Mouse (Mus musculus): ENCODE measurements around the gene Gm10490. TPM values are rescaled to one million over a fixed set of nuclear protein-coding genes. Genes with fewer than 3 reads are reported as not detected.

Gm10490 gene
- polyA plus RNA-seq, 1 experiment from 2014 or later: not detected

GRCm38 (mm10) chrX:7928270-7928790 is 19.0 kb downstream of the Gm10490 start, which contains the start of gene Eras:
TSS of gene Eras (minus strand) at chrX:7928607.
- ATAC-seq (ENCODE audit: low FRiP score, low read depth): no peak
- Histone ChIP-seq H3K4me2 (replicated peaks) (no peak within 1 kb of the TSS), H3K4me1 (no peaks in the 10 kb centered on the region), H3K9me3 (peaks cover 4% of the 10 kb centered on the region; the same call in 1 of the 2 replicates), H3K36me3 (peaks cover 29% of the 10 kb centered on the region), H3K27ac (no peak within 1 kb of the TSS), H3K27me3 (peaks cover 67% of the 10 kb centered on the region), H3K4me3 (no peak within 1 kb of the TSS), H3K9ac (no peak within 1 kb of the TSS)
- 12% methylated on average over 16 of the region's 19 CpGs for WGBS

- Histone ChIP-seq H3K9me3 (no peaks in the 10 kb centered on the region), H3K27me3 (no peaks in the 10 kb centered on the region), H3K9ac (no peak overlapping the region), H3K27ac (no peak overlapping the region), H3K4me2 (replicated peaks) (no peak overlapping the region), H3K4me3 (no peak overlapping the region), H3K4me1 (no peaks in the 10 kb centered on the region), H3K36me3 (peaks cover 40% of the 10 kb centered on the region)
- no peak for ATAC-seq (ENCODE audit: low FRiP score, low read depth)
- WGBS: 45% methylated on average over 11 of the region's 11 CpGs
Measured at GRCm38 (mm10) chrX:7936874-7937273, 27.5 kb downstream of the Gm10490 start.

- Histone ChIP-seq H3K4me3 (no peak overlapping the region), H3K36me3 (peaks cover 37% of the 10 kb centered on the region), H3K27ac (no peak overlapping the region), H3K9me3 (no peaks in the 10 kb centered on the region), H3K9ac (no peak overlapping the region), H3K4me2 (replicated peaks) (no peak overlapping the region), H3K27me3 (no peaks in the 10 kb centered on the region), H3K4me1 (no peaks in the 10 kb centered on the region)
- no peak for ATAC-seq (ENCODE audit: low FRiP score, low read depth)
- WGBS: 85% methylated on average over 6 of the region's 6 CpGs
Measured at GRCm38 (mm10) chrX:7937667-7938066, 28.3 kb downstream of the Gm10490 start.

GRCm38 (mm10) chrX:7945618-7946017 is 36.3 kb downstream of the Gm10490 start:
- Histone ChIP-seq H3K27me3 (no peaks in the 10 kb centered on the region), H3K4me1 (no peaks in the 10 kb centered on the region), H3K4me3 (no peak overlapping the region), H3K27ac (no peak overlapping the region), H3K36me3 (peaks cover 10% of the 10 kb centered on the region), H3K4me2 (replicated peaks) (no peak overlapping the region), H3K9ac (no peak overlapping the region), H3K9me3 (no peaks in the 10 kb centered on the region)
- ATAC-seq (ENCODE audit: low FRiP score, low read depth): no peak
- WGBS: 69% methylated on average over 8 of the region's 8 CpGs

GRCm38 (mm10) chrX:7947108-7947899 is 38.0 kb downstream of the Gm10490 start, which contains the start of gene Hdac6:
TSS of gene Hdac6 (minus strand) at chrX:7947889.
- no peaks in the 10 kb centered on the region for H3K4me1 ChIP-seq
- peaks cover 4% of the 10 kb centered on the region; the same call in 1 of the 2 replicates for H3K36me3 ChIP-seq
- no peaks in the 10 kb centered on the region for H3K9me3 ChIP-seq
- H3K4me3 ChIP-seq: peak within 1 kb of the TSS; percentile 51
- WGBS: 11% methylated on average over 37 of the region's 37 CpGs
- H3K4me2 ChIP-seq (replicated peaks): peak within 1 kb of the TSS; percentile 64
- H3K27me3 ChIP-seq: no peaks in the 10 kb centered on the region
- peak within 1 kb of the TSS; percentile 48; the same call in 1 of the 2 replicates for H3K27ac ChIP-seq
- peak within 1 kb of the TSS; percentile 65 for H3K9ac ChIP-seq
- ATAC-seq (ENCODE audit: low FRiP score, low read depth): peak; percentile 99

- H3K9ac ChIP-seq: peak overlapping the region; percentile 59
- WGBS: 17% methylated on average over 38 of the region's 38 CpGs
Measured at GRCm38 (mm10) chrX:7947900-7948492, 38.7 kb downstream of the Gm10490 start.

GRCm38 (mm10) chrX:7950091-7950490 is 40.7 kb downstream of the Gm10490 start:
- Histone ChIP-seq H3K36me3 (no peaks in the 10 kb centered on the region), H3K27me3 (no peaks in the 10 kb centered on the region), H3K27ac (no peak overlapping the region), H3K9me3 (no peaks in the 10 kb centered on the region), H3K9ac (no peak overlapping the region), H3K4me2 (replicated peaks) (no peak overlapping the region), H3K4me1 (no peaks in the 10 kb centered on the region), H3K4me3 (no peak overlapping the region)
- ATAC-seq (ENCODE audit: low FRiP score, low read depth): no peak
- 92% methylated on average over 7 of the region's 7 CpGs for WGBS

More at GRCm38 (mm10) chrX:7947900-7948492, 38.7 kb downstream of the Gm10490 start:
- Histone ChIP-seq H3K36me3 (peaks cover 4% of the 10 kb centered on the region; the same call in 1 of the 2 replicates), H3K4me1 (no peaks in the 10 kb centered on the region), H3K4me2 (replicated peaks) (peak overlapping the region; percentile 56), H3K4me3 (peak overlapping the region; percentile 42), H3K9me3 (no peaks in the 10 kb centered on the region), H3K27me3 (no peaks in the 10 kb centered on the region), H3K27ac (peak overlapping the region; percentile 48; the same call in 1 of the 2 replicates)
- ATAC-seq (ENCODE audit: low FRiP score, low read depth): no peak; the same call in 1 of the 2 replicates

- ATAC-seq (ENCODE audit: low FRiP score, low read depth): no peak
- H3K9me3 ChIP-seq: no peaks in the 10 kb centered on the region
- no peak overlapping the region for H3K9ac ChIP-seq
- WGBS: 86% methylated on average over 9 of the region's 9 CpGs
- no peak overlapping the region for H3K27ac ChIP-seq
- H3K36me3 ChIP-seq: no peaks in the 10 kb centered on the region
- H3K4me3 ChIP-seq: no peak overlapping the region
- H3K4me1 ChIP-seq: no peaks in the 10 kb centered on the region
- H3K4me2 ChIP-seq (replicated peaks): no peak overlapping the region
- no peaks in the 10 kb centered on the region for H3K27me3 ChIP-seq
Measured at GRCm38 (mm10) chrX:7958868-7959267, 49.5 kb downstream of the Gm10490 start.

Other genes starting within 250 kb of the Gm10490 start
- gene Plp2, start 238.2 kb upstream of the Gm10490 start, polyA plus RNA-seq (2015; fragmentation: Nextera tagmentation; extraction: Ambion mirVana): 108 and 114 TPM in 2 replicates
- 0.22 and 0.40 TPM in 2 replicates for gene Magix, start 228.3 kb upstream of the Gm10490 start, polyA plus RNA-seq (2015; fragmentation: Nextera tagmentation; extraction: Ambion mirVana)
- 40.8 and 42.6 TPM in 2 replicates for gene Gpkow, start 212.4 kb upstream of the Gm10490 start, polyA plus RNA-seq (2015; fragmentation: Nextera tagmentation; extraction: Ambion mirVana)
- gene Wdr45, start 195.2 kb upstream of the Gm10490 start, polyA plus RNA-seq (2015; fragmentation: Nextera tagmentation; extraction: Ambion mirVana): 32.0 and 36.1 TPM in 2 replicates
- gene Gm45208, start 187.3 kb upstream of the Gm10490 start, polyA plus RNA-seq (2015; fragmentation: Nextera tagmentation; extraction: Ambion mirVana): 0.48 and 0.78 TPM in 2 replicates
- gene Praf2, start 181.1 kb upstream of the Gm10490 start, polyA plus RNA-seq (2015; fragmentation: Nextera tagmentation; extraction: Ambion mirVana): 84.1 and 85.0 TPM in 2 replicates
- gene Ccdc120, start 158.6 kb upstream of the Gm10490 start, polyA plus RNA-seq (2015; fragmentation: Nextera tagmentation; extraction: Ambion mirVana): 17.5 and 22.1 TPM in 2 replicates
- gene Tfe3, start 147.0 kb upstream of the Gm10490 start, polyA plus RNA-seq (2015; fragmentation: Nextera tagmentation; extraction: Ambion mirVana): 26.4 and 27.6 TPM in 2 replicates
- gene Gripap1, start 119.8 kb upstream of the Gm10490 start, polyA plus RNA-seq (2015; fragmentation: Nextera tagmentation; extraction: Ambion mirVana): 42.0 and 47.3 TPM in 2 replicates
- gene Kcnd1, start 87.3 kb upstream of the Gm10490 start, polyA plus RNA-seq (2015; fragmentation: Nextera tagmentation; extraction: Ambion mirVana): 0.94 and 1.7 TPM in 2 replicates
- 45.4 and 49.8 TPM in 2 replicates for gene Otud5, start 68.2 kb upstream of the Gm10490 start, polyA plus RNA-seq (2015; fragmentation: Nextera tagmentation; extraction: Ambion mirVana)
- 4.1 and 4.8 TPM in 2 replicates for gene Pim2, start 31.3 kb upstream of the Gm10490 start, polyA plus RNA-seq (2015; fragmentation: Nextera tagmentation; extraction: Ambion mirVana)
- 45.2 and 50.2 TPM in 2 replicates for gene Slc35a2, start 25.5 kb upstream of the Gm10490 start, polyA plus RNA-seq (2015; fragmentation: Nextera tagmentation; extraction: Ambion mirVana)
- gene Pqbp1, start 10.3 kb upstream of the Gm10490 start, polyA plus RNA-seq (2015; fragmentation: Nextera tagmentation; extraction: Ambion mirVana): 138 and 149 TPM in 2 replicates
- 179 and 181 TPM in 2 replicates for gene Timm17b, start 10.2 kb upstream of the Gm10490 start, polyA plus RNA-seq (2015; fragmentation: Nextera tagmentation; extraction: Ambion mirVana)
- not detected in 2 replicates for gene Gm10491, start 1.7 kb upstream of the Gm10490 start, polyA plus RNA-seq (2015; fragmentation: Nextera tagmentation; extraction: Ambion mirVana)
- 0.89 and 0.94 TPM in 2 replicates for gene Pcsk1n, start 10.3 kb downstream of the Gm10490 start, polyA plus RNA-seq (2015; fragmentation: Nextera tagmentation; extraction: Ambion mirVana)
- not detected in 2 replicates for gene Eras, start 19.1 kb downstream of the Gm10490 start, polyA plus RNA-seq (2015; fragmentation: Nextera tagmentation; extraction: Ambion mirVana)
- 39.3 and 42.2 TPM in 2 replicates for gene Hdac6, start 38.3 kb downstream of the Gm10490 start, polyA plus RNA-seq (2015; fragmentation: Nextera tagmentation; extraction: Ambion mirVana)
- 1.1 and 1.9 TPM in 2 replicates for gene Gata1, start 68.5 kb downstream of the Gm10490 start, polyA plus RNA-seq (2015; fragmentation: Nextera tagmentation; extraction: Ambion mirVana)
- gene Glod5, start 109.0 kb downstream of the Gm10490 start, polyA plus RNA-seq (2015; fragmentation: Nextera tagmentation; extraction: Ambion mirVana): not detected in 2 replicates
- gene Suv39h1, start 165.2 kb downstream of the Gm10490 start, polyA plus RNA-seq (2015; fragmentation: Nextera tagmentation; extraction: Ambion mirVana): 67.8 and 69.3 TPM in 2 replicates
- 0.15 and 0.40 TPM in 2 replicates for gene Was, start 181.0 kb downstream of the Gm10490 start, polyA plus RNA-seq (2015; fragmentation: Nextera tagmentation; extraction: Ambion mirVana)
- 20.1 TPM in 2 replicates for gene Wdr13, start 223.3 kb downstream of the Gm10490 start, polyA plus RNA-seq (2015; fragmentation: Nextera tagmentation; extraction: Ambion mirVana)
- 482 and 551 TPM in 2 replicates for gene Rbm3, start 236.3 kb downstream of the Gm10490 start, polyA plus RNA-seq (2015; fragmentation: Nextera tagmentation; extraction: Ambion mirVana)

All from limb, embryonic 13.5 days (tissue).